Mouse (Mus musculus): ENCODE measurements around the gene Cyth1.
A peak's percentile ranks its signal among the peaks of the same experiment; 100 is the strongest.

Gene Cyth1

DNA sequence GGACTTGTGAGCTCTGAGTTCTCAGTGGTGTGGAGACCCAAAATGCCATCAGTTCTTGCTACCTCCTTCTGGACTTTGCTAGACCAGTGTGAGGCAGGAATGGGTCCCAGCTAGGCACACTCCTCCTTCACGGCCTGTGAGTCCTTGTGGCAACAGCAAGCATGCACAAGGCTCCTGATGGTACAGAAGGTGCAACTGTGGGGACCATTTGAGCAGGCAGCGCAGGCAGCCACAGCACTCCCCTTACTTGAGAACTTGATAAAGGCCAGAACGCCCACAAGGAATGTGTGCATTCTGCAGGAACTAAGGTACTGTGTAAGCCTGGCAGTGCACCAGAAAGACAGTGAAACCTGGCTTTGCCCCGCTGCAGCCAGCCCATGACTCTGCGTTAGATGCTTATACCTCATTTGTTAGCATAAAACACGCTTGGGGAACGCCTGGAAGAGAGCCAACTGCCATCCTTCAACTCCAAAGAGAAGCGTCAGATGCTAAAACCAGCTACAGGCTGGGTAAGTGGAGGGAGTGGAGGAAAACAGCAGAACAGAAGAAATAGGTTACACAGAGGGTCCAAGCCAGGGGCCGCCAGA is 98.2 kb downstream of the Cyth1 start:
- no peak for DNase-seq

DNA sequence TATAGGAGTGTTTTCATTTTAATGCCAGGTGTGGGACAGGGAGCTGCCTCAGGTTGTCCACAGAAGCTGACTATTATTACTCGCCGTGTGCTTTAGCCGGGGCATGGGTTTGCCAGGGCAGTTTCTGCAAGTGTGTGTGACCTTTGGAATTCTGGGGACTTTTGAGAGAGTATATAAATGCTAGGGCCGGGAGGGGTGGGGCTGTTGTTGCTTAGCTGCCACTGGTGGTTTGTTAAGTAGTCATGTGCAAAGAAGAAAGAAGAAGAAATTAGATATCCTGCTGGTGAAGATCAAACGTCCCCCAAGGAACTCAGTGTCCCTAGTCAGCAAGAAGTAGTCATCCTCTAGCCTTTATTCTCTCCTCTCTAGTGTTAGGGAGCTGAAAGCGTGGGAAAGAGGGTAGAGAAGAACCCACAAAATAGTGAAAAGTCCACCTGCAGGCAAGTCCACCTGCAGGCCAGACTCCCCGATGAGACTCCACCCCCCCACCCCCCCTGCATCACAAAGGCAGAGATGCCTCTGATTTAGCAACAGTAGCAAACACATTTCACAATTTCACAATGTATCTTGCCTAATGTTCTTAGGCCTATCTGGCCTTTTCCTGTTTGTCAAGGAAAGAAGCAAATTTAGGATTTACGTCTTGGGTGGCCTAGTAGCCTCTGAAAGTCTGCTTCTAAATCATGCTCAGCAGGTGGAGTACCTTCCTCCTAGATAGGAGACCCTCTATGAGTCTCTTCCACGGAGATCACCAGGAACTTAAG is 100.3 kb downstream of the Cyth1 start:
- DNase-seq, result no peak

DNA sequence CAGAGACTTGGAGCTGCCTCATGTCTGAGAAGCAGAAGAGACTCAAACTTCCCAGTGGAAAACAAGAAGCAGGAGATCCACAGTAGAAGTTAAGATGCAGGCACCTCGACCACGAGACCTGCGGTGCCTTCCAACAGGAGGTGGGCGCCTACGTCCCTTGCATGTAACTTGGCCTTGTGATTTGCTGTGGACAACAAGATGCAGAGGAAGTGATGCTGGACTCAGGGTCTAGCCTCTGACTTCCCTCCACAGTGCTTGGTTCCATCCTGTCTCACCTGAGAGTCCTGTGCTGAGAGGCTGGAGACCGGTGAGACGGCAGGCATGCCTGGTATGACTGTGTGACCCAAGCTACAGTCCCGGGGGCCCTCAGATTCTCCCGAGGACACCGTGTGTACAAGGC is 101.9 kb downstream of the Cyth1 start:
- DNase-seq, result no peak

DNA sequence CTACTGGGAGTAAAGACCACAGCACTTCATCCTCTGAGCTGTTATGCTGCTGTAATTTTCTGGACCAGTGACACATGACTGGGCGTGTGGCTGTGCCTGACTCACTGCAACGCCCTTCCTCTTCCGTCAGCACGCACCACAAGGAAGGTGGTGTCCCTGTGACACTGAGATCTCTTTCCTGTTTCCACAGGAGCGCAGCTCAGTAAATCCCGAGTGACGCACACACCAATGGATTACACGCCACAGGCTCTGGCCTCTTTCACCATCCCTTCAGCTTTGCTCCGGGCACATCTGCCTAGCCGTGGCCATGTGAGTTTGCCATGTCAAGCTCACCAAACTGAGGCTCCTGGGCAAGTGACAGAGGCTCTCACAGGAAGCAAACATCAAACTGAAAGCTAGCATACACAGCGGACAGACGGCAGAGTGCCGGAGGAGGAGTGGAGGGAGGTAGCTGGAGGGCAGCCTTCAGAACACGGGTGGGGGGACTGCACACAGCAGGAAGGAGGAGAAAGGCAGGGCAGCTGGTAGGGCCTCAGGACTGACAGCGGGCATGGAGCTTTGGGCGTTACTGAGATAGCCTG is 102.5 kb downstream of the Cyth1 start:
- DNase-seq, result no peak

DNA sequence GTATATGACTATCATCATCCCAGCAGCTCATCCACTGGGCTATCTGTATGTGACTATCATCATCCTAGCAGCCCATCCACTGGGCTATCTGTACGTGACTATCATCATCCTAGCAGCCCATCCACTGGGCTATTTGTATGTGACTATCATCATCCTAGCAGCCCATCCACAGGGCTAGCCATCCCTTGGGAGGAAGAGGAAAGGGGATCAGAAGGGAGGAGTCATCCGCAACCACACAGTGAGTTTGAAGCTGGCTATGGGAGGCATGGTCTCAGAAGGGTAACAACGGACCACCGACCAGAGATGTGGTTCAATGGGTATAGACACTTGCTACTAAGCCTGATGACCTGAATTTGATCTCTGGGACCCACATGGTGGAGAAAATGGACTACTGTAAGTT is 103.3 kb downstream of the Cyth1 start:
- no peak for DNase-seq

DNA sequence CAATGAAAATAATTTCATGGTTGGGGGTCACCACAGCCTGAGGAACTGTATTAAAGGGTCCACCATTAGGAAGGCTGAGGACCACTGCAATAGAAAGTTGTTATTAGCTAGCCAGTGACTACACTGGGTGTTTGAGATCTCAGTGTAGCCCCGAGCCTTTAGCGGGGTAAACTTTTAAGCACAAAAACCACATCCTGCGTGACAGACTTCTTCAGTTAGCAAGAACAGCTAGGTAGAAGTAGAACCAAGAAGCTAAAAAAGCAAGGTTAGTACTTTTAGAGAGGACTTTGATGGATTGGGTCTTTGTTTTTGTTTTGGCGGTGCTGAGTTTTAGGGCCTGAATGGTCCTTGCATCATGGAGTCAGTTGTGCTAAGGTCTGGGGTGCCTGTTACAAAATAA is 104.7 kb downstream of the Cyth1 start:
- DNase-seq, result no peak

DNA sequence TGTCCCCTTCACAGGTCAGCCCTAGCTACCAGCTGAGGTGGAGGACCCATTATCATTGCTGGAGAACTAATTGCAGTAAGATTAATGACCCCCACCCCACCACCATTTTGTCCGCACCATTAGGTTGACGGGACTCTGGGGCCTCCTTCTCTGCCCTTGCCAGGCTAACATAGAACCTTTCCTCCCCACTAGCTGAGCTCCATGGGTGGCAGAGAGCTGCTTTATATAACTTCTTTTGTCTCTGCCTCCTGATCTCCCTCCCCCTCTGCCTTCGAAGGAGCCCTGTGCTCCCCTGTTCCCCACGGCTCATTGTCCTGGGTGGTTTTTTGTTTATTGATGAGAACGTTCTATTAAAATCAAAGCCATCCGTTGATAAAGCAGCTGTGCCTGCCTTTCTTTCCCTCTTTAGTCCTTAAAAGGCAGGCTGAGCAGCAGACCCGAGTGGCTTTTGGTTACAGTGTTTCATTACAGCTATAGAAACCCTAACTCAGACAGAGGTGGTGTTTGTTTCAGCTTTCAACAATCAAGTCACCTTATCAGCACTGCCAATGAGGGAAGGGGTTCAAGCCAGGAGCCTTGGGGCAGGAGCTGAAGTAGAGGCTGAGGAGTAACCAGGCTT is 105.7 kb downstream of the Cyth1 start:
- no peak for DNase-seq

DNA sequence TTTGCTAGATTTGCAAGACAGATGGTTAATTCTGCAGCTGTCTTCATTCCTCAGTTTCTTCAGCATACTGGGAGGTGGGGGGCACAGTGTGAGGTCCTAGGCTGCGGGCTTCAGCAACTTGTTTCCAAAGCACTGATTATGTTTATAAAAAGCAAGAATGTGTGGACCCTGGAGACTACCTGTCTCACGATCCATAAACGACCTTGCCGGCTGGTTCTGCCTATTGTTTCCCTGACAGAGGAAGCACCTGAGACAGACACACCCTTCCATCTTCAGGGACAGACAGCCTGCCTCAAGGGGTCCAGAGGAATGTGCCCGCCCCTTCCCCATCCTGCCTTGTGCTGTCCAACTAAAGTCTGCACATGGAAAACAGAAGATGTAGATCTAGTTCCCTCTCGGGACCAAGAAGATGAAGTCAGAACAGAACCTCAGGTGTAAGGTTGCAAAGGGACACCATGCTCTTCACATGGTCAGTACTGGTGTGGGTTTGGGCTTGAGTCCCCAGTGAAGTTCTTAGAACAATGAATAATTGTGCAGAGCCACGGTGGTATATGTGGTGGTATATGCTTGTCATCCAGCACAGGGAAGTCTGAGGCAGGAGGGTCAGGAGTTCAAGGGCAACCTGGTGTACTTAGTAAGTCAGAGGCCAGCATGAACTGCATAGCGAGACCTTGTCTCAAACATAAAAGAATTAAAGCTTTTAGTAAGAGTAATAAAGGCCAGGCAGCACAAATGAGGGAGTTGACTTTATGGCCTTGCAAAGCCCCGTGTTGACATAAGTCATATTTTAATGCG is 107.4 kb downstream of the Cyth1 start:
- no peak for DNase-seq

DNA sequence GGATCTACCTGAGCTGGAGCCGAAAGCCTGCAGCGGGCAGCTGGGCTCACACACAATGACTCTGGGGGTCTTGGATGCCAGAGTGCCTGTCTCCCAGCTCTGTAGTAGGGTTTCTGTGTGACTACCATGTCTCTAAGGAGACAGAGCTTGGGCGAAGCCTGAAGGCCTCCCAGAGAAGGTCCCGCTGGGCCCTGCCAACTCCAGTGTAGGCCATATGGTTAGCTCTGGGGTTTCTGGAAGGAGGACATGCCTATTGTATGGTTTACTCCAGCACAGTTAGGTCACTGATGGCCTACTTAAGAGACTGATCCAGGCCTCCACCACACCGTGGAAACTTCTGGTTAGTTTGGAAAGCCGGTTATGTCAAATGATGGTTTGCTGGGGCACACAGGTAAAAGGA is 110.0 kb downstream of the Cyth1 start:
- peak; percentile 83 for DNase-seq

DNA sequence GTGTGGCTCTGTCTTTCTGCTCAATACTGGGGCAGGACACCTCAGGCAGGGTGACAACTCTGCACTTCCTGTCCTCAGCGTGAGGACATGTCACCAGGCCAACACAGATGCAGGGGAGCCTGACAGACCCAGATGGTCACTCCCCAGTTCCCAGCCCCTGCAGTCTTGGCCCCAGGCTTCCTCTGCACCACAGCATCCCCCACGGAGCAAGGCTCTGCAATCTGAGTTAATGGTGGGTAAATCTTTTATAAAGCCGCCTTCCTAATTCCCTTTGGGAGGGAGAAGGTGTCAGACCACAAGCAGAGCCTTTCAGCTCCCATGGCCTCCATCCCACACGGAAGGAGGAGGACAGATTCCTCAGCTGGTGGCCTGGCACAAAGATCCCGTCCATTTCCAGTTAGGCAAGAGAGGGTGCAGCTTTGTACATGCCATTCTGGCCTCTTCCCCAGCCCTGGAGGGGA is 112.2 kb downstream of the Cyth1 start:
- peak; percentile 65 for DNase-seq

DNA sequence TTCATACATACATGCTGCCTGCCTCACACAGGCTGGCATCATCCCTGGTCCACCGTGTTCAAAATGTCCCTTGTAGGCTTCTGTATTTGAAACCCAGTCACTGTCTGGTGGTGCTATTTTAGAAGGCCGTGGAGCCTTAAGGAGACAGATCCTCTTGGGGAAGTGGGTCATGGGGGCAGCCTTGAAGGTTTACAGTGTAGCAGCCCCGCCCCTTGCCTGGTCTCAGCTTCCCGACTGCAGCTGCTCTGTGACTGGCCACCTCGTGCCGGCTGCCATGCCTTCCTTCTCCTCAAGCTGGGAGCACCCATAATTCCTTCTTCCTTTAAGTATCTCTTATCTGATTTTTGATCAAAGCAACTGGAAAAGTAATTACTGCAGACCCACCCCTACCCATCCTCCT is 113.1 kb downstream of the Cyth1 start:
- no peak for DNase-seq

DNA sequence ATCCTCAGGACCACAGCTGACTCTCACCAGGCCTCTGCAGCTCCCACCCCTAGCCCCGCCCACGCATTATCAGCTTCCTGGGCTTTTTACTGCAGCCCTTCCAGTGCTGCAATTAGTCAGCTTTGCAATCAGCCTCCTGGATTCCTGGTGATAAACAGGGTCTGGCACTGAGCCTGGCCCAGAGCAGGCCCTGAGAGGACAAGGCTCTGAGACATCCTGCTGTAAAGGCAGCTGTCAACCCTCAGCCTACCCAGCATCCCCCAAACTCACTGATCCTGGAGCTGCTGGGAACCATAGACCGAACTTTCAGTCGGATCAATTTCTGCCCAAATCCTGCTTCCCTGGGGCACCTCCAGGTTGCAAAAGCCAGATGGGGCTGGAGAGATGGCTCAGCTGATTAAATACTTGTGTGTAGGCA is 114.6 kb downstream of the Cyth1 start:
- peak; percentile 59 for DNase-seq

DNA sequence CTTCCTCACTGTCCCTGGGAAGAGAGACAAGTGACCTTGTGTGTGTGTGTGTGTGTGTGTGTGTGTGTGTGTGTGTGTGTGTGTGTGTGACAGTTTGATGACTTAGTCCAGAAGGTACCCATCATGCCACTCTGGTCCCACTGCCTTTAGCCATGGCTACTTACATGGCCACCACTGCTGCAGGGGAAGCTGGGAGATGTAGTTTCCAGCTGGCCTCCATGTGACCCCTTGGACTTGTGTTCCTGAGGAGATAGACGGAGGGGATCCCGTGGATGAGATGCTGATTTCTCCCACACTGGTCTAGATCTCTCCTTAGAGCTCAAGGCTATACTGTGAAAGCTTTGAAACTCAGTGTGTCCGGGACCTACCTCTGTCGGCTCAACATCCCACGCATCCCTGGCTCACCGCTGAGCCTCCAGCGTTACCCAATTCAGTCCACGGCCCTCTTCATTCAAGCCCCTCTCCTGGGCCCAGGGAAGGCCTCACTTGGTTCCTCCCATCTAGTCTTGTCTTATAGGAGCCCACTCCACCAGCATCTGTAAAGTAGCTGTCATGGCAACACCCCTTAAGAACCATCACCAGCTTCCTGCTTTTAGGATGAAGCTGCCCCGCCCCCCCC is 115.2 kb downstream of the Cyth1 start:
- DNase-seq, result no peak

DNA sequence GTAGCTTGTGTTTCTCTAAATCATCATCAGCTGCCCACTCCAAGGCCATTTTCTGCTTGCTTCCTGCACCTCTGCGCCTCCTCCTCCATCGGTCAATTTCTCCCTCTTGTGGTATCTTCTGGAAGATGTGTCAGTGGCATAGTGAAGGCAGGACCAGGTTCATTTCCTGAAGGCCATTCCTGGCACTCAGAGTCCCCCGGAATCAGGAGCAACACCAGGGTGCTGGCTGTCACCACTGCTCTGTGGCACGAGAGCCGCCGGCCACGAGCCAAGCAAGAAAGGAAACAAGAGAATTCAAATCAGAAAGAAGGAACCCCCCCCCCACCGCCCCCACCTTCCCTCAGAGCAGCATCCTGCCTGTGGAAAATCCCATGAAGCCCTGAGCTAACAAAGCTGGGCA is 116.3 kb downstream of the Cyth1 start:
- DNase-seq, result peak; percentile 37

DNA sequence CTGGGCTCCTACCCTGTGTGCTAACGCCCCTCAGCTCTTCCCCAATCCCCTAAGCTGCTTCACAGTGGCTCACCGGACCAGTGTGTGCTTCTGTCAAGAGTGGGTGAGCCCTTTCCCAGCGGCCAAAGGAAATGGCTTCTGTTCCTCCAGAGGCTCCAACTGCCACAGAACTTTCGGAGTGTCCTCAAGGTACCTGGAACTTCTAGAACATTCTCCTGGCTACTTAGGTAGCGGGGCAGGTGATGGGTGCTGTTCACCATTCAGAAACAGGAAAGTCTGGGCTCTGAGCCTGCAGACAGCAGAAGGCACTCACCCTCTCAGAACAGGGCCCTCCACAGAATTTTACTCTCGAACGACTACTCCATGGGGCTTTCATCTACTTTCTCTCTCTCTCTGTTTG is 117.9 kb downstream of the Cyth1 start, which contains the start of gene Dnah17:
Dnah17 (minus strand) TSS at position 101 of the 400 bp plus-strand sequence.
- DNase-seq, result no peak

DNA sequence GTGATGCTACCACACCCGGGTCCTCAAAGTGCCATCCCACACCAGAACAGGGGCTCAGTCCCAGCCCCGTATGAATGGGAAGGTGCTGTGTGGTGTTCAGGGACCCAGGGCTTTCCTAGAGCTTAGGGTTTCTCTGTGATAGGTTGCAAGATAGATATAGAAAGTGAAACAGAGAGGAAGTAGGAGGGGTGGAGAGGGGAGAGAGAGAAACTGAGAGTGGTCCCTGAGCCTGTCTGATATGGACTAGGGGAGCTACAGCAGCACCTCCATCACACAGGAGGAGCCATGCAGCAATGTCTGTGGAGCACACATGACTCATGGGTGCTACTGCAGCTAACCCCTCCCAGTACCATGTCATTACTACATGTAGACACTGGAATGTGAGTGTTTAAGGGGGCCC is 118.6 kb downstream of the Cyth1 start:
- DNase-seq, result no peak

DNA sequence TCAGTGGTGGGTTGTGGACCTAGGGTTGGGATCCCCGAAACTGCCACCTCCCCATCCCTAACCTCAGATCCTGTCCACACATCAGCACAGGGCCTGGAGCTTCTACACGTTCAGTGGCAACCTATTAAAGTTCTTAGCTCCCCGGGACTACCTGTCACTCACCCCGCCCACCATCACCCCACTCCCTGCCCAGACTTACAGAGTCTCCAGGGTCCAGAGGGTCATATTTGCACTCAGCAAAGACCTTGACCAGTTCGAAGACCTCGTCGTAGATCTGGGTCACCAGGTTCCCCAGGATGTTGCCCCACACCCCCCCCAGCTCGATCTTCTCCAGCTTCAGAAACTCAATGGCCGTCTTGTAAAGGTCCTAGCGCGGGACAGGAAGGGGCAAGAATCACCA is 126.8 kb downstream of the Cyth1 start:
- DNase-seq, result no peak

DNA sequence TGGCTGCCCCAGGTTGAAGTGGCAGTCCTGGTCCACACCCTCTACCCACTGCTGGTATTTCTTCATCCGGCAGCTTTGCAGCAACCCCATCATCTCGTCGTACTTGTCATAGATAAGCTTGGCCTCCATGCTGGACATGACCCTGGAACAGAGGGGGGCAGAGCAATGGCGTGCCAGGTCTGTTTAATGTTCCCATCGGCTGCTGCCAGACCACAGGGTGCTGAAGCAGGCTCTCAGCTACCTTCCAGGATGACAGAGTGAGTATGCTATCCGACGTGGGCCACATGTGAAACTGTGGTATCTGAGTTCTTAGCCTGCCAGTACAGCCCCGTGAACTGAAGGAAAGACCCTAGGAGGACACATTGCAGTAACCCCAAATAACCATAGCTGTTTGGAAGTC is 129.6 kb downstream of the Cyth1 start:
- DNase-seq, result no peak

DNA sequence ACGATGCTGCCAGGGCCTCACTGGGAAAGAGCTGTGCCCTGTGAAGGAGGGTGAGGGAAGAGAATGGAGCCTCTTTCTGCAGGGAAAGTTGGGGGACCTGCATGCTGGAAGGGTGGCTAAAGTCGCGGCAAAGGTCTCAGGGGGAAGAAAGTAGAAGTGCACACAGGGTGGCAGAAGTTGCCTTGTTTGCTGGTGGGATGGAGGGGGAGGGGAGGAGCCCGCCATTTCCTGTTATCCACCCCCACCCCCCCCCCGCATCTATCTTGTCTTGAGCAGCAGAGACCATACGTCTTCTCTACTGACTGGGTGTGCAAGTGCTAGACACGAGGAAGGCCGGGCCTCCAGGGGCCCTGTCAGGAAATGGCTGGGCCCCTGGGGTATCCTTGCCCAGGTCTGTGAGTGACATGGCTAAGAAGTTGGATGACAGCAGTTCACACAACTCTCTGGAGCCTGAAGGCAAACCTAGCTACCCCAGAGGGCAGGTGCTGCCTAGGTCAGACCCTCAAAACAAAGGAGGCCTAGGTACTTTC is 133.7 kb downstream of the Cyth1 start:
- DNase-seq, result no peak

DNA sequence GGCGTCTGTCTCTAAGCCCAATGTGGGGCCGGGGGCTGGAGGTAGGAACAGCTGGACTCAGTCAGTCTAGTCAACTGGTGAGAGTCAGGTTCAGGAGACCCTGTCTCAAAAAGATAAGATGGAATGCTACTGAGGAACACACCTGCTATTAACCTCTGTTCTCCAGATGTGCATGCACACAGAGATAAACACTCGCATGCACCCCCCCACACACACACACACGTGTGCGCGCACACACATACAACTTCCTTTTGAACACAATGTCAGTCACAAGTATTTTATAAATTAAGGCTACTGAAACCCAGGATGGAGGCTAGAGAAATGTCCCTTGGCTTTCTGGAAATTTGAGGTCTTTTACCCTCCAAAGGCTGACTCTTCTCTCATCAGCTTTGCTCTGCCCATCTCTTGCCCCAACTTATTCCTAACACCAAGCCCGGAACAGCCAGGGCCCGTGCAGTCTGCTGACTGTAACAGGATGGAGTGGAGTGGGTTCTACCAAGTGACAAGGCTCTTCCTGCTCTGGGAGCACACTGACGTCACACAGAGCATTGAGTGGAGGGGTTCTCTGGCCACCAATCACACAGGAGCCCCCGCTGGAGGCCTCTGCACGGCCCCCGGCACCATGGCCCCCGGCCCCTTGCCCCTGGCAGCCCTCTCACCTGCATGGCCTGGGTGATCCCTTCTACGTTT is 134.7 kb downstream of the Cyth1 start:
- no peak for DNase-seq

DNA sequence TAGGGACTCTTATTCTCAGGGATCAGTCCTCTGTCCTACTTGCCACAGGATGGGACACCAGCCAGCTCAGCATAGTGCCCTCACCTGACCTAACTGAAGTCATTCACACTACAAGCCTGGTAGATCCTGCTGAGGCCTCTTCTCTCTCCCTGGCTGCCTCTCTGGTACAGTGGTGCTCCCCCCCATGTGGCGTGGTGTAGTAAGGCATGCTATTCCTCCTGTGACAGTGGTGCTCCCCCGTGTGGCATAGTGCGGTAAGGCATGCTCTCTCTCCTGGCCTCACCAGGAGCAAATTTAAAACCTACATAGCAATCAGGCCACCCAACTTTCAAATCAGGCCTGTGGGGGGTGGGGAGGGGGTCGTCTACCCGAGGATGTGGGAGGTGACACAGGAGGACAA is 144.4 kb downstream of the Cyth1 start:
- peak; percentile 69 for DNase-seq

DNA sequence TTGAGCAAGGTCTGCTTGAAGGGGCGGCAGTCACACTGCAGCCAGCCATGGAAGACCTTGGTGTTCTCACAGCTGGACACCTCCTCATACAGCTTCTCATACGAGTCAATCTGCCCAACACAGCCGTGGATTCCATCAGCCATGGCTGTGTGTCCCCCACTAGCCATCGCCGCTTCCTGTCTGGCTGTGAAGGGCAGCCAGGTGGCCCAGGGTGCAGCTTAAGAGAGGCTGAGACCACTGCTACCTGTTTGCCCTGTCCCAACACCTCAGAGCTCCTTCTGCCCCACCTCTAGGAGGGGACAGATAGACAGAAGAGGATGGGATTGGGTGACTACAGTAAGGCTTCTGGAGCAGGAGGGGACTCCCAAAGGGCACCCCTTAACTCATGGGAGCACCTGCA is 145.0 kb downstream of the Cyth1 start:
- no peak for DNase-seq

All from cerebellum, adult 9-11 months (tissue).